Mouse (Mus musculus) liver, postnatal 0 days (tissue): Measurements from ENCODE around the gene Als2cl.

Experiments
- CTCF ChIP-seq: sonication (generic); IDR thresholded peaks from 2 replicates; pipeline ENCODE4 v1.5.1; 2016; ENCODE audit warnings: antibody characterized with exemption, low read depth
- EP300 ChIP-seq: IDR thresholded peaks from 2 replicates; pipeline ENCODE4 v1.6.1; 2016; ENCODE audit warnings: antibody characterized with exemption, low read depth, mild to moderate bottlenecking

- TF ChIP-seq CTCF (no peak), EP300 (no peak)
Measured at GRCm38 (mm10) chr9:110874660-110875191, 4.9 kb upstream of the Als2cl start.
